Mouse (Mus musculus) lung, adult 2 months (tissue): ENCODE measurements around the gene Rab34.

Experiments
- CTCF ChIP-seq: fragments of 200-500 bp; IDR thresholded peaks from 2 replicates; pipeline ENCODE4 v1.5.1; 2011; ENCODE audit warnings: mild to moderate bottlenecking, low read length, control low read depth; ENCODE audit not compliant: insufficient read depth
- POLR2A ChIP-seq: fragments of 200-500 bp; IDR thresholded peaks from 2 replicates; pipeline ENCODE4 v1.6.1; 2011; ENCODE audit warnings: low read depth, mild to moderate bottlenecking, control low read depth, low read length, borderline replicate concordance; ENCODE audit errors: extremely low read depth

DNA sequence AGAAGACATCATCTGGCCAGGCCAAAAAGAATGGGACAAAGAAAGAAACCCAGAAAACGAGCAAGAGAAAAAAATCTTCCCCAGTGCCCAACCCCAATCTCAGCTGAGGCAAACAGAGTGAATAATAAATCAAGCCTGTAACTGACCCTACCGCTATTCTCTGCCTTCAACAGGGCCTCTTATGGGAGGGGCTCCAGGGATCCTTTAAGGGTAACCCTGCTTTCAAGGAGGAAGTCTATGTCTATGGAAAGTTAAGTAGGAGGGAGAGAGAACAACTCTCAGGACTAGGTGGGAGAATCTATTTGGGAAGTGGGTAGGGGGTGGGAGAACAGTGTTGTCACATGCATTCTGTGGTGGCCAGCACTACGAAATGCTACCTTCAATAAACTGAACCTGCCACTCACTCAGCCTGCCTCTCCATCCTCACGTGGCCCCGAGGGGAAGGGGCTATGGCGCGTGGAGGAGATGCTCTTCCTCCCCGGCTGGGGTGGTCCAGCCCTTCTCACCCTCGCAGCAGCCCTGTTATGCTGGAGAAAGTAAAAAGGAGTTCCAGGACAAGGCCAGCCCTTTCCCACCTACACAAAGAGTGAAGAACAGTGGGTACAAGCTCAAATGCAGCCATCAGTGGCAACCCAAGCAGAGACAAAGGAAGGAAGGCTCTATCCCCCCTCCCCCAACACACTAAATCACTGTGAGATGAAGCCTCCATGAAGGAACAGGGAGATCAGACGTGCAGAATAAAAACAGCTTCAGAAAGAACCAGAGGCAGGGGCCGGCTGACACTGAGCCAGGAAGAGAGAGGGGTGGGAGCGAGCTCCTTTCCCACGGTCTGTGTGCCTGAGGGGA lies 17.4 kb downstream of the Rab34 start:
- TF ChIP-seq POLR2A (no peak), CTCF (no peak)
